Mouse (Mus musculus): ENCODE measurements around the gene Tspan5.

Tspan5 gene

GRCm38 (mm10) chr3:138741649-138742565, at the start of gene Tspan5:
Gene Tspan5, plus strand, starts transcription at chr3:138742195.
- DNase-seq (ENCODE audit: low spot score in 2 of 2) = peak; percentile 68 to 69

DNA sequence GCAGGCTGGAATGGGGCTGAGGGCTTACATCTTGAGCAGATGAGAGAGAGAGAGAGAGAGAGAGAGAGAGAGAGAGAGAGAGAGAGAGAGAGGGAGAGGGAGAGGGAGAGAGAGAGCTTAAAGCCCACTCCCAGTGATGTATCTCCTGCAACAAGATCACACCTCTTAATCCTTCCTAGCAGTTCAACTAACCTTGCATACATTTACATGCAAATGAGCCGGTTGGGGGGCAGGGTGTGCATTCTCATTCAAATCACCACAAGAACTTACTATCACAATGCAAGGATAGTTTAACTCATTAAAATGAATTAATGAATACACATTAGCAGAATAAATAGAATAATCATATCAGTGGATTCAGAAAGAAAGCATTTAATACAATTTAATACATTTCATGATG, 49.7 kb upstream of the Tspan5 start:
- no peak for DNase-seq (ENCODE audit: low spot score in 2 of 2)

GRCm38 (mm10) chr3:138703399-138703798, 38.6 kb upstream of the Tspan5 start:
- DNase-seq (ENCODE audit: low spot score in 2 of 2) = no peak

GRCm38 (mm10) chr3:138704469-138704868, 37.5 kb upstream of the Tspan5 start:
- no peak for DNase-seq (ENCODE audit: low spot score in 2 of 2)

DNA sequence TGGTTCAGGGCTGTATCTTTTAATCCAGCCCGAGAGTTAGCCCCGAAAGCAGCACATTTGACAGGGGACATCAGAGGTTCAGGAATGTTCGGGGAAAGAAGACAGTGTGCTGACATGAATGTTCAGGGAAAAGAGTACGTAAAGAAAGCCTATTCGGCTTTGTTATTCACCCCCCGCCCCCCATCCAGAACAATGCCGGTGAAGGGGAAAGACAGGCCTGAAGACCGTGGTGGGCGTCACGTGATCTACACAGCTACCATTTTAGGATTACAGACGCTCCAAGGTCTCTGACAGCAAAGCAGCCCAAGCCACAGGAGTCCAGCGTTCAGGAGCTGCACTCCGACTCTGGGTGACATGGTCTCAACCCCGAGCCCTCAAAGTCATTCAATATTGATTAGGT, 36.1 kb upstream of the Tspan5 start:
- no peak for DNase-seq (ENCODE audit: low spot score in 2 of 2)

- DNase-seq (ENCODE audit: low spot score in 2 of 2) = no peak
Measured at GRCm38 (mm10) chr3:138709183-138709582, 32.8 kb upstream of the Tspan5 start.

GRCm38 (mm10) chr3:138711971-138712370, 30.0 kb upstream of the Tspan5 start:
- DNase-seq (ENCODE audit: low spot score in 2 of 2) = no peak

DNA sequence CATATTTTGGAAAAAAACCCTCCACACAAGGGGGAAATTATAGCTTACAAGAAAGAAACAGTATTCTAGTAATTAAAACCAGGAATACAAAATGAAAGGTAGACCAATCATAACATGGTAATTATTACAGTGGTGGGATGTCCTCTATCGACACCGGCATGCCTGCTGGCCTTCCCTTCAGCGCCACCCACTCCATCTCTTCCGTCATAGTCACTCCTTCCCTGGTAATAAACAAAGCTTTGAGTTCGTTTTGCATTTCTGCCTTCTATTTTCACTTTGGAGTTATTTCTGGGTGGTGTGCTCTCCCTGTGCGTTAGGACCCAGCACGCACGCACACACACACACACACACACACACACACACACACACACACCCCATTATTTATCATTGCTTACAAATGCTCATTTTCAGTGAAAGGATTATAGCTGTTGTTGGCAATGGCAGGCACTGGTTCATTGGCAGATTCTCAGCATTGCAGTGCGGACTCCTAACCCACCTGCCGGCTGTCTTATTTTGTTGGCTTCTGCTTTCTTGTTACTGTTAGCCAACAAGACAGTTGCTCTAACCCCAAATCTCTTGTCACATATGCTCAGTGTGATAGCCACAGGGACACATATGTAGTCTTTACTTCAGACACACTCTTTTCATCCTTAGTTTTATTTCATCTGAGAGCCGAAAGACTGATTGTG, 29.4 kb upstream of the Tspan5 start:
- DNase-seq (ENCODE audit: low spot score in 2 of 2) = no peak

GRCm38 (mm10) chr3:138713141-138713540, 28.9 kb upstream of the Tspan5 start:
- no peak for DNase-seq (ENCODE audit: low spot score in 2 of 2)

GRCm38 (mm10) chr3:138714788-138715187, 27.2 kb upstream of the Tspan5 start:
- no peak for DNase-seq (ENCODE audit: low spot score in 2 of 2)

DNA sequence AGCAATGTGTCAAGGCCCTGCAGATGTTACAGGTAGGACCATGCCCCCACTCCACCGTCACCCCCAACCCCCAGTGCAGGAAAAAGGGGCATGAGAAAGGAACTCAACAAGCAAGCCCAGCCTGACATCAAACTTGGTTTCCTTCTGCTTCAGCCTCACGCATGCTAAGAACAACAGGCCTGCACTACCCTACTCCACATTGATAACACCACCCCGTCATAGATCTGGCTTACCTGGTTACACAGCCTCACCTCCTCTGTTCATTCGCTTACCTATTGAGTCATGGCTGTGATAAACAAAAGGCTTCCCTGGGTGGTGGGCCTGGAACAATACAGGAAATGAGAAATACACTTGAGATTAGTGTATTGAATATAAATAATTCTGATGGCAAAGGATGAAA, 26.8 kb upstream of the Tspan5 start:
- no peak for DNase-seq (ENCODE audit: low spot score in 2 of 2)

GRCm38 (mm10) chr3:138717040-138717439, 25.0 kb upstream of the Tspan5 start:
- no peak for DNase-seq (ENCODE audit: low spot score in 2 of 2)

- DNase-seq (ENCODE audit: low spot score in 2 of 2) = no peak
Measured at GRCm38 (mm10) chr3:138722152-138722551, 19.8 kb upstream of the Tspan5 start.

GRCm38 (mm10) chr3:138727571-138727970, 14.4 kb upstream of the Tspan5 start:
- DNase-seq (ENCODE audit: low spot score in 2 of 2) = no peak

GRCm38 (mm10) chr3:138728840-138729239, 13.2 kb upstream of the Tspan5 start:
- DNase-seq (ENCODE audit: low spot score in 2 of 2) = no peak

GRCm38 (mm10) chr3:138730812-138731211, 11.2 kb upstream of the Tspan5 start:
- no peak for DNase-seq (ENCODE audit: low spot score in 2 of 2)

DNA sequence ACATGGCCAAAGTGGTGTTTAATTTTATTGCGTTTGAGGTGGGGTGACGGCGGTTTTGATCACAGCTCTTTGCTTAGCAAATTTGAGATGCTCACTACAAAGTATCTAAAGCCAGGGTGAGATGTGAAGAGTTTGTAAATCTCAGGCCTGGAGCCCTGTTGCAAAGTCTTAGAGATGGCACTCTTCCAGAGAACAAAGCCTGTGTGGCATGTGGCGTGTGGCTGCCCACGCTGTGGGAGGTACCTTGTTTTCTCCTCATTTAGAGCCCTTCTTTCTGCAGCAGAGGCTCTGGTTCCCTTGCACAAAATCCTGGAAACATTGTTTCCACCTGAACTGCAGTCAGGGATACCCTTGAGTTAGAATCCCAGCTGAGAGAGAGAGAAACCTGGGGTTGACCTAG, 6.2 kb upstream of the Tspan5 start:
- no peak for DNase-seq (ENCODE audit: low spot score in 2 of 2)

DNA sequence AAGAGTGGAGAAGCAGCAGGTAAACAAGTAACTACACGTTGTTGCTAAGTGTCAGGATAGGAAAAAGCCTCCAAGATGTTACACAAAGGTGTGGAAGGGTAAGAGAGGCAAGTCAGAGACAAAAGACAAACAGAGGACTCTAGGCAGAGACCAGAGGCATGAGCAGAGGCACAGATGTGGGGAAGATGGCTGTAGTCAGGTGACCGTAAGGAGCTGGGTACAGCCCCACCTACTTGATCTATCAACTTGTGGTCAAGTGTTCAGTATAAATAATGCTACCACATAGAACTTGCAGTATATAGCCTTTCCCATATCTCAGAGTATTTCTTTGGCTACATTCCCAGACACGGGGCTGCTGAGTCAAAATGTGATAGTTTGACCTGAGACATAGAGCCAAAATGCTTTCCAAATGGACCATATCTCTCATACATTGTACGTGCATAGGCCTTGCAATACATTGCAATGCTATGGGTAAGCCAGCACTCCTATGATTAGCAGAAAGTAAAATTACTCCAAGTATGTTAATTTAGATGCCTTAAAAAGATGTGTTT, 2.8 kb upstream of the Tspan5 start:
- no peak for DNase-seq (ENCODE audit: low spot score in 2 of 2)

DNA sequence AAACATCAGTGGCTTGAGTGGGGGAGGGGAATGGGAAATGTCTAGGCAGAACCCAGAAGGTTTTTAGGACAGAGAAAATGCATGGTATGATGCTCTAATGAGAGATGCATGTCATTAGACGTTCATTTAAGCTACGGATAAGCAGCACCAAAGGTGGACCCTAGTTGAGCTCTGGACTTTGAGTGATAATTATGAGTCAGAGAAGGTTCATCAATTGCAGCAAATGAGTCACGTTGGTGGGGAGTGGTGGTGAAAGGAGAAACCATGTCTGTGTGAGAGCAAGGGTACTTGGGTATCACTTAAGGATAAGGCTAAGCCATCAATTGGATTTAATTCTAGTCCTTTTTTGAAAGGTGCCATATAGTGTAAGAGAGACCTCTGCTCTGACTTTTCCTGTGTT, 1.7 kb upstream of the Tspan5 start:
- DNase-seq (ENCODE audit: low spot score in 2 of 2) = no peak

DNA sequence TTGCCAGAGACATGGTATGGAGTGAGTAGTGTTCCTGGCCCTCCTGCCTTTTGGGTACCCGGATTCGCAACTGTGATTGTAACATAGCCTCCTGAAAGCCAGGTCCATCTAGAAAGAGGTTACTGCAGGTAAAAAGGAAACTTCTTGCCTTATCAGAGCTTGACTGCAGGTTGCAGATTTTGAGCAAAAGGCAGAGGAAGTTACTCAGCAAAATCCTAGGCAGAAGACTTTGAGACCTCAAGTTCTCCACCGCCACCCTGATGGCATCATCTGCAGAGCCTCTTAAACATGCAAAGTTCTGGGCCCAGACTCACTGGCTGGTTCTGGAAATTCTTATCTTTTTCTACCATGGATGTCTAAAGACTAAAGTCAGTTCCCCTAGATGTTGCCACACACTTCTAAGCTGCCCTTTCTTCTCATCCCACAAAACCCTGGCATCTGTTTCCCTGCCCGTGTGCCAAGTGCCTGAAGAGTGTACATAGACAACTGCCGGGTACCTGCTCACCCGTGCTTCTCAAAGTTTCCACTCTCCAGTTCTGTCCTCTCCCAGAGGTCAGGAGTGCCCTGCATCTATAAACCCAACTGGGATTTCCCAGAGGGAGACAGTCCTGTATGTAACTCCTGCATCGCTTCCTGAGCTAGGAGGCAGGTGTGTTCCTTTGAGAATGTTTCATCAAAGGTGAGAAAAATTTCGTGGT, 1.0 kb upstream of the Tspan5 start:
- no peak for DNase-seq (ENCODE audit: low spot score in 2 of 2)

DNA sequence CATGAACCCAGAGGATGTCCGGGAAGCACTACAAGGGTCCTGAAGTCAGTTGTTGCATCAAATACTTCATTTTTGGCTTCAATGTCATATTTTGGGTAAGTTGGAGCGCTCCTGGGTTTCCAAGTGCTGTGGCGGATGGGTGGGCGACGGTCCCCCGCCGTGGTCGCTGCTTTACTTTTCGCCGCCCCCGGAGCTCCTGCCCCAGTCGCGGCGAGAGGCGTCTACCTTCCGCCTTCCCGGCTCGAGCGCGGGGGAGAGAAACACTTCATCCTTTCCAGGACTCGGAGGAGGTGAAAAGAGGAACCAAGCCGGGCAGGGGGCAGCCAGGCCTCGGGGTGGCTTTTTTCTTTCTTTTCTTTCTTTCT, 553 bp downstream of the Tspan5 start:
- DNase-seq (ENCODE audit: low spot score in 2 of 2) = no peak

GRCm38 (mm10) chr3:138743061-138743671, 1.2 kb downstream of the Tspan5 start:
- peak; percentile 66 to 76 for DNase-seq (ENCODE audit: low spot score in 2 of 2)
